Mouse (Mus musculus): ENCODE data around the gene Riox1. TPM values are rescaled to one million over a fixed set of nuclear protein-coding genes. Genes with fewer than 3 reads are reported as not detected.

Riox1 gene
- total RNA-seq, 1 experiment from 2014 or later: 5.4 TPM

GRCm38 (mm10) chr12:83941938-83942337 lies 8.5 kb upstream of the Riox1 start:
- no peak for ATAC-seq (replicated peaks; ENCODE audit: insufficient number of reproducible peaks, low FRiP score, low TSS enrichment, poor library complexity, severe bottlenecking)

- ATAC-seq (replicated peaks; ENCODE audit: insufficient number of reproducible peaks, low FRiP score, low TSS enrichment, poor library complexity, severe bottlenecking): no peak
Observed at GRCm38 (mm10) chr12:83947260-83947811, 3.1 kb upstream of the Riox1 start.

- no peak for ATAC-seq (replicated peaks; ENCODE audit: insufficient number of reproducible peaks, low FRiP score, low TSS enrichment, poor library complexity, severe bottlenecking)
Observed at GRCm38 (mm10) chr12:83949043-83949442, 1.4 kb upstream of the Riox1 start.

GRCm38 (mm10) chr12:83949776-83950492 lies 474 bp upstream of the Riox1 start:
- peak; percentile 75 for ATAC-seq (replicated peaks; ENCODE audit: insufficient number of reproducible peaks, low FRiP score, low TSS enrichment, poor library complexity, severe bottlenecking)

- no peak; the same call in 1 of the 2 replicates for ATAC-seq (replicated peaks; ENCODE audit: insufficient number of reproducible peaks, low FRiP score, low TSS enrichment, poor library complexity, severe bottlenecking)
Observed at GRCm38 (mm10) chr12:83950840-83951701, 663 bp downstream of the Riox1 start.

GRCm38 (mm10) chr12:83951711-83952575 lies 1.5 kb downstream of the Riox1 start:
- no peak for ATAC-seq (replicated peaks; ENCODE audit: insufficient number of reproducible peaks, low FRiP score, low TSS enrichment, poor library complexity, severe bottlenecking)

- no peak for ATAC-seq (replicated peaks; ENCODE audit: insufficient number of reproducible peaks, low FRiP score, low TSS enrichment, poor library complexity, severe bottlenecking)
Observed at GRCm38 (mm10) chr12:83958278-83958677, 7.9 kb downstream of the Riox1 start.

GRCm38 (mm10) chr12:83965235-83965634 lies 14.8 kb downstream of the Riox1 start:
- no peak for ATAC-seq (replicated peaks; ENCODE audit: insufficient number of reproducible peaks, low FRiP score, low TSS enrichment, poor library complexity, severe bottlenecking)

GRCm38 (mm10) chr12:83972117-83972516 lies 21.7 kb downstream of the Riox1 start:
- ATAC-seq (replicated peaks; ENCODE audit: insufficient number of reproducible peaks, low FRiP score, low TSS enrichment, poor library complexity, severe bottlenecking): peak; percentile 61; the same call in 1 of the 2 replicates

- no peak for ATAC-seq (replicated peaks; ENCODE audit: insufficient number of reproducible peaks, low FRiP score, low TSS enrichment, poor library complexity, severe bottlenecking)
Observed at GRCm38 (mm10) chr12:83978862-83979261, 28.5 kb downstream of the Riox1 start.

- ATAC-seq (replicated peaks; ENCODE audit: insufficient number of reproducible peaks, low FRiP score, low TSS enrichment, poor library complexity, severe bottlenecking): no peak
Observed at GRCm38 (mm10) chr12:83981615-83982014, 31.2 kb downstream of the Riox1 start.

- no peak for ATAC-seq (replicated peaks; ENCODE audit: insufficient number of reproducible peaks, low FRiP score, low TSS enrichment, poor library complexity, severe bottlenecking)
Observed at GRCm38 (mm10) chr12:83984752-83985151, 34.3 kb downstream of the Riox1 start, which contains the start of gene Heatr4. Heatr4 (minus strand) TSS chr12:83984852.

- ATAC-seq (replicated peaks; ENCODE audit: insufficient number of reproducible peaks, low FRiP score, low TSS enrichment, poor library complexity, severe bottlenecking): no peak
Observed at GRCm38 (mm10) chr12:83987242-83987582, 36.8 kb downstream of the Riox1 start.

- ATAC-seq (replicated peaks; ENCODE audit: insufficient number of reproducible peaks, low FRiP score, low TSS enrichment, poor library complexity, severe bottlenecking): peak; percentile 97
Observed at GRCm38 (mm10) chr12:83987583-83988441, 37.4 kb downstream of the Riox1 start, which contains the start of gene Acot2. Acot2 (plus strand) TSS chr12:83987861.

- ATAC-seq (replicated peaks; ENCODE audit: insufficient number of reproducible peaks, low FRiP score, low TSS enrichment, poor library complexity, severe bottlenecking): no peak
Observed at GRCm38 (mm10) chr12:83988483-83988882, 38.1 kb downstream of the Riox1 start.

GRCm38 (mm10) chr12:83989378-83989777 lies 39.0 kb downstream of the Riox1 start:
- ATAC-seq (replicated peaks; ENCODE audit: insufficient number of reproducible peaks, low FRiP score, low TSS enrichment, poor library complexity, severe bottlenecking): no peak

- ATAC-seq (replicated peaks; ENCODE audit: insufficient number of reproducible peaks, low FRiP score, low TSS enrichment, poor library complexity, severe bottlenecking): no peak
Observed at GRCm38 (mm10) chr12:83997221-83997620, 46.8 kb downstream of the Riox1 start.
